Mouse (Mus musculus): ENCODE results near the gene Epsti1. TPM values are rescaled to one million over a fixed set of nuclear protein-coding genes. Genes with fewer than 3 reads are reported as not detected.
"Not testable (repeated sequence)": the region's sequence is repeated elsewhere in the genome, so short reads cannot be mapped to it uniquely, and the experiment has no call there.

Epsti1 gene
- total and polyA plus RNA-seq, 3 experiments: not detected

- DNase-seq (ENCODE audit: low read depth, low spot score): no peak
- Histone ChIP-seq H3K9me3 (replicated peaks; ENCODE audit: insufficient read depth, low read length) (no peaks in the 10 kb centered on the region), H3K4me1 (ENCODE audit: control insufficient read depth in 1 of 2, insufficient read depth in 2 of 2, low read length in 2 of 2) (no peaks in the 10 kb centered on the region), H3K27ac (ENCODE audit: control insufficient read depth, low read depth, low read length) (no peak overlapping the region), H3K4me3 (ENCODE audit: control insufficient read depth in 1 of 2, insufficient read depth in 1 of 2, low read depth in 2 of 2, low read length in 2 of 2) (no peak overlapping the region), H3K79me2 (ENCODE audit: control insufficient read depth, insufficient read depth, low read length, poor library complexity) (no peaks in the 10 kb centered on the region), H3K27me3 (ENCODE audit: control insufficient read depth in 1 of 2, insufficient read depth in 2 of 2, low read length in 2 of 2) (no peaks in the 10 kb centered on the region), H3K36me3 (ENCODE audit: control insufficient read depth in 1 of 2, insufficient read depth in 2 of 2, low read length in 2 of 2) (no peaks in the 10 kb centered on the region), H3K9ac (ENCODE audit: control insufficient read depth, low read depth, low read length, poor library complexity, severe bottlenecking) (no peak overlapping the region)
- TF ChIP-seq TCF12 (IDR thresholded peaks at IDR 0.05; ENCODE audit: low read depth, low read length) (no peak), SMC3 (IDR thresholded peaks at IDR 0.05; ENCODE audit: low read depth, low read length) (no peak), ZMIZ1 (IDR thresholded peaks at IDR 0.05; ENCODE audit: low read depth, low read length) (no peak), ZNF384 (IDR thresholded peaks at IDR 0.05; ENCODE audit: low read depth, low read length) (no peak), MAZ (IDR thresholded peaks at IDR 0.05; ENCODE audit: low read depth, low read length) (no peak), ZKSCAN1 (IDR thresholded peaks at IDR 0.05; ENCODE audit: low read depth, low read length) (no peak), JUND (IDR thresholded peaks at IDR 0.05; ENCODE audit: low read depth, low read length) (no peak), EP300 (IDR thresholded peaks at IDR 0.05; ENCODE audit: low read depth in 1 of 2, low read length in 2 of 2) (no peak), KAT2A (conservative IDR thresholded peaks at IDR 0.05; ENCODE audit: low read depth, low read length) (no peak), RAD21 (IDR thresholded peaks at IDR 0.05; ENCODE audit: low read depth, low read length) (no peak), MYC (IDR thresholded peaks at IDR 0.05; ENCODE audit: low read depth, low read length) (no peak), GABPA (IDR thresholded peaks at IDR 0.05; ENCODE audit: low read depth, low read length) (no peak), SIN3A (IDR thresholded peaks at IDR 0.05; ENCODE audit: low read length) (no peak), NELFE (IDR thresholded peaks at IDR 0.05; ENCODE audit: low read depth, low read length) (no peak), POLR2AphosphoS2 (IDR thresholded peaks at IDR 0.05; ENCODE audit: low read length) (no peak), USF2 (IDR thresholded peaks at IDR 0.05; ENCODE audit: borderline replicate concordance in 1 of 2, insufficient read depth in 1 of 2, low read depth in 1 of 2, low read length in 2 of 2) (no peak)
These were observed 27.8 kb upstream of the Epsti1 start for GRCm38 (mm10) chr14:77876199-77876598.

- H3K79me2 ChIP-seq (ENCODE audit: control insufficient read depth, insufficient read depth, low read length, poor library complexity); H3K27me3 ChIP-seq (ENCODE audit: control insufficient read depth in 1 of 2, insufficient read depth in 2 of 2, low read length in 2 of 2); H3K9ac ChIP-seq (ENCODE audit: control insufficient read depth, low read depth, low read length, poor library complexity, severe bottlenecking); H3K4me3 ChIP-seq (ENCODE audit: control insufficient read depth in 1 of 2, insufficient read depth in 1 of 2, low read depth in 2 of 2, low read length in 2 of 2); H3K9me3 ChIP-seq (replicated peaks; ENCODE audit: insufficient read depth, low read length); H3K27ac ChIP-seq (ENCODE audit: control insufficient read depth, low read depth, low read length); H3K36me3 ChIP-seq (ENCODE audit: control insufficient read depth in 1 of 2, insufficient read depth in 2 of 2, low read length in 2 of 2); H3K4me1 ChIP-seq (ENCODE audit: control insufficient read depth in 1 of 2, insufficient read depth in 2 of 2, low read length in 2 of 2): not testable (repeated sequence)
- DNase-seq (ENCODE audit: low read depth, low spot score): peak; percentile 7
These were observed 26.2 kb upstream of the Epsti1 start for GRCm38 (mm10) chr14:77877876-77878275.

GRCm38 (mm10) chr14:77881998-77882397 is 22.0 kb upstream of the Epsti1 start:
- TF ChIP-seq CHD2 (IDR thresholded peaks at IDR 0.05; ENCODE audit: low read length) (no peak), ZC3H11A (IDR thresholded peaks at IDR 0.05; ENCODE audit: low read depth, low read length) (no peak), USF2 (IDR thresholded peaks at IDR 0.05; ENCODE audit: borderline replicate concordance in 1 of 2, insufficient read depth in 1 of 2, low read depth in 1 of 2, low read length in 2 of 2) (no peak), ZKSCAN1 (IDR thresholded peaks at IDR 0.05; ENCODE audit: low read depth, low read length) (no peak), MXI1 (IDR thresholded peaks at IDR 0.05; ENCODE audit: low read depth, low read length) (no peak), RCOR1 (IDR thresholded peaks at IDR 0.05; ENCODE audit: low read depth, low read length) (no peak), NELFE (IDR thresholded peaks at IDR 0.05; ENCODE audit: low read depth, low read length) (no peak), NRF1 (IDR thresholded peaks at IDR 0.05; ENCODE audit: insufficient read depth, low read depth, low read length, poor library complexity, severe bottlenecking) (no peak), BHLHE40 (IDR thresholded peaks at IDR 0.05; ENCODE audit: borderline replicate concordance, low read depth, low read length) (no peak), CHD1 (IDR thresholded peaks at IDR 0.05; ENCODE audit: low read depth, low read length) (no peak), MAZ (IDR thresholded peaks at IDR 0.05; ENCODE audit: low read depth, low read length) (no peak), POLR2AphosphoS2 (IDR thresholded peaks at IDR 0.05; ENCODE audit: low read length) (no peak), TBP (IDR thresholded peaks at IDR 0.05; ENCODE audit: low read depth, low read length) (no peak), SMC3 (IDR thresholded peaks at IDR 0.05; ENCODE audit: low read depth, low read length) (no peak)
- Histone ChIP-seq H3K4me1 (ENCODE audit: control insufficient read depth in 1 of 2, insufficient read depth in 2 of 2, low read length in 2 of 2) (no peaks in the 10 kb centered on the region), H3K9ac (ENCODE audit: control insufficient read depth, low read depth, low read length, poor library complexity, severe bottlenecking) (no peak overlapping the region), H3K27me3 (ENCODE audit: control insufficient read depth in 1 of 2, insufficient read depth in 2 of 2, low read length in 2 of 2) (no peaks in the 10 kb centered on the region), H3K79me2 (ENCODE audit: control insufficient read depth, insufficient read depth, low read length, poor library complexity) (no peaks in the 10 kb centered on the region), H3K4me3 (ENCODE audit: control insufficient read depth in 1 of 2, insufficient read depth in 1 of 2, low read depth in 2 of 2, low read length in 2 of 2) (no peak overlapping the region), H3K27ac (ENCODE audit: control insufficient read depth, low read depth, low read length) (no peak overlapping the region), H3K9me3 (replicated peaks; ENCODE audit: insufficient read depth, low read length) (no peaks in the 10 kb centered on the region), H3K36me3 (ENCODE audit: control insufficient read depth in 1 of 2, insufficient read depth in 2 of 2, low read length in 2 of 2) (no peaks in the 10 kb centered on the region)
- DNase-seq (ENCODE audit: low read depth, low spot score): no peak
